Mouse (Mus musculus) G1E (cell line): ENCODE results near the gene Alox12b.

Experiments
- CTCF ChIP-seq: IDR thresholded peaks from 2 replicates; pipeline ENCODE4 v1.5.1; 2012; ENCODE audit warnings: low read depth, low read length, inconsistent platforms, mixed read lengths
- GATA1 ChIP-seq: IDR thresholded peaks from 2 replicates; pipeline ENCODE4 v1.6.1; 2012; ENCODE audit warnings: borderline replicate concordance, low read length, inconsistent platforms, mixed read lengths
- GATA2 ChIP-seq: IDR thresholded peaks from 2 replicates; pipeline ENCODE4 v1.6.1; 2012; ENCODE audit warnings: low read depth, low read length, inconsistent platforms, borderline replicate concordance
- POLR2AphosphoS5 ChIP-seq: IDR thresholded peaks from 2 replicates; pipeline ENCODE4 v1.6.1; 2012; ENCODE audit warnings: low read depth, low read length, inconsistent platforms; ENCODE audit not compliant: insufficient replicate concordance
- TAL1 ChIP-seq: conservative IDR thresholded peaks from 2 replicates; pipeline ENCODE4 v1.6.1; 2012; ENCODE audit warnings: low read depth, low read length, inconsistent platforms, mixed read lengths

GRCm38 (mm10) chr11:69117737-69118695 lies 38.8 kb upstream of the Alox12b start:
- no peak for TF ChIP-seq GATA1
- no peak for TF ChIP-seq CTCF
- no peak for TF ChIP-seq POLR2AphosphoS5
- no peak for TF ChIP-seq TAL1
- TF ChIP-seq GATA2: no peak
